Mouse (Mus musculus) embryonic fibroblast, embryonic 13.5 days (primary cell): ENCODE measurements around the gene Sec16a.

Experiments used
- CTCF ChIP-seq: IDR thresholded peaks from 2 replicates; pipeline ENCODE4 v1.5.1; 2011; ENCODE audit warnings: mild to moderate bottlenecking, control low read depth, low read length, moderate library complexity, borderline replicate concordance; ENCODE audit not compliant: insufficient read depth
- POLR2A ChIP-seq: IDR thresholded peaks from 2 replicates; pipeline ENCODE4 v1.6.1; 2011; ENCODE audit warnings: low read depth, mild to moderate bottlenecking, control low read depth, low read length, moderate library complexity

DNA sequence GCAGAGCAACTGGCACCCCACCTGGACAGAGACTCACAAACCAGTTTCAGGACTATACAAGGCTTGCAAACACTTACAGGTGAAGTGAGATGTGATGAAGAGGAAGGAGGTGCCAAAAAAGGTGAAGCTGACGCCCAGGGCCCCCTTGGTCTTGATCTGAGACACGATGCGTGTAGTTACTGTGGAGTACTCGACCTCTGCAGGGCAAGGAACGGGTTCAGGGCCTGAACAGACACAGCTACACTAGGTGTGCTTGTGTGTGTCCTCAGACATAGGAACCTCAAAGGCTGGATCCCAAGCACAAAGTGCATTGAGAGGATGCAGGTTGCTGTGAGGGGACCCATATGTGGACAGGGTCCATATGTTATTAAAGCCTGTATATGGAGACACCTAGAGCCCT lies 44.7 kb downstream of the Sec16a start:
- no peak for TF ChIP-seq CTCF
- no peak for TF ChIP-seq POLR2A
